Mouse (Mus musculus): ENCODE measurements around the gene Gpha2. TPM values are rescaled to one million over a fixed set of nuclear protein-coding genes. Genes with fewer than 3 reads are reported as not detected.
A peak's percentile ranks its signal among the peaks of the same experiment; 100 is the strongest.

Gene Gpha2
- polyA plus RNA-seq, 1 experiment: 0.74 TPM

DNA sequence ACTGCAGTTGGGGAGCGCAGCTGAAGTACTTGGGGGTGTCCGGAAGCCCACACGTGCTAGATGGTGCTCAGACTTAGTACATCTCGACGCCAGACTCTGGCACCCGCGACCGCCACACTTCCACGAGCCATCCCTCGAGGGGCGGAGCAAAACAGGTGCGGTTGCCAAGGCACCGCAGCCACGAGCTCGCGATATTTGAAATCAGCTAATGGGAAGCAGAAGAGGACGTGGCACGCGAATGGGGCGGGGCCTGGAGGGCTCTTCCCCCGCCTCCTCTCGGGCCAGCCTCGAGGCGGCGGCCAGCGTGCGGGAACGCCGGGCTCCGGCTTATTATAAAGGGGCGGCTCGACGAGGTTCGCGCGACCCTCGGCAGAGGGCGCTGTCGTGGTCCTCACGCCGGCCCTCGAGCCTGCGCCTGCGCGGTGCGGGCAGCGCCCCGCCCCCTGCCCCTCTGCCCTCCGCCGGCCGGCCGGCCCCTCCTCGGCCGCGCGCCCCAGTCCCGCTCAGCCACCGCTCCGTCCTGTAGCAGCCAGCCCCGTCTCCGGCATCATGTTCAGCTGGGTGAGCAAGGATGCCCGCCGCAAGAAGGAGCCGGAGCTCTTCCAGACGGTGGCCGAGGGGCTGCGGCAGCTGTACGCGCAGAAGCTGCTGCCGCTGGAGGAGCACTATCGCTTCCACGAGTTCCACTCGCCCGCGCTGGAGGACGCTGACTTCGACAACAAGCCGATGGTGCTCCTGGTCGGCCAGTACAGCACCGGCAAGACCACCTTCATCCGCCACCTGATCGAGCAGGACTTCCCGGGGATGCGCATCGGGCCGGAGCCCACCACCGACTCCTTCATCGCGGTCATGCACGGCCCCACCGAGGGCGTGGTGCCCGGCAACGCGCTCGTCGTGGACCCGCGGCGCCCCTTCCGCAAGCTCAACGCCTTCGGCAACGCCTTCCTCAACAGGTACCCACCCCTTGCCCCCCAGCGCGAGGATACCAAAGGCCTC is 50.5 kb downstream of the Gpha2 start, which contains the start of gene Ehd1:
Gene Ehd1 (plus strand): TSS at position 300 of the 996 bp plus-strand sequence.
- H3K4me3 ChIP-seq (ENCODE audit: low read depth, low read length): peak within 1 kb of the TSS; percentile 91
- WGBS: under 1% methylated on average over 105 of the region's 106 CpGs
- H3K4me1 ChIP-seq (ENCODE audit: control insufficient read depth, insufficient read depth, insufficient read length, low read length): peaks cover 40% of the 10 kb centered on the region
- no peaks in the 10 kb centered on the region for H3K27me3 ChIP-seq (ENCODE audit: control insufficient read depth, insufficient read depth, low read length)
- peak within 1 kb of the TSS; percentile 88 for H3K27ac ChIP-seq (ENCODE audit: insufficient read depth, low read depth, low read length)
- TF ChIP-seq CTCF (IDR thresholded peaks at IDR 0.05; ENCODE audit: extremely low read depth, insufficient read length, insufficient replicate concordance, low read depth, low read length): peak; percentile 72
- peak; percentile 66; the same call in 1 of the 2 replicates for TF ChIP-seq POLR2A (IDR thresholded peaks at IDR 0.05; ENCODE audit: low read depth, low read length)
- H3K36me3 ChIP-seq (ENCODE audit: control insufficient read depth, insufficient read depth, low read length): peaks cover 24% of the 10 kb centered on the region

Other genes with a start within 250 kb of the Gpha2 start
- 0.08 TPM in 1 of 2 replicates, not detected in the other for gene Slc22a20, start 240.2 kb upstream of the Gpha2 start, polyA plus RNA-seq (2012; rRNA removed)
- gene Capn1, start 210.5 kb upstream of the Gpha2 start, polyA plus RNA-seq (2012; rRNA removed): 30.9 and 129 TPM in 2 replicates
- gene Syvn1, start 179.8 kb upstream of the Gpha2 start, polyA plus RNA-seq (2012; rRNA removed): 70.9 and 103 TPM in 2 replicates
- 7.6 and 14.8 TPM in 2 replicates for gene Mrpl49, start 168.6 kb upstream of the Gpha2 start, polyA plus RNA-seq (2012; rRNA removed)
- 1,660 and 2,469 TPM in 2 replicates for gene Fau, start 168.5 kb upstream of the Gpha2 start, polyA plus RNA-seq (2012; rRNA removed)
- 56.8 and 78.1 TPM in 2 replicates for gene Znhit2, start 165.2 kb upstream of the Gpha2 start, polyA plus RNA-seq (2012; rRNA removed)
- gene Tm7sf2, start 158.0 kb upstream of the Gpha2 start, polyA plus RNA-seq (2012; rRNA removed): 30.6 and 49.4 TPM in 2 replicates
- gene Vps51, start 149.1 kb upstream of the Gpha2 start, polyA plus RNA-seq (2012; rRNA removed): 46.5 and 84.2 TPM in 2 replicates
- not detected in 2 replicates for gene Tmem262, start 146.3 kb upstream of the Gpha2 start, polyA plus RNA-seq (2012; rRNA removed)
- gene Gm28374, start 144.1 kb upstream of the Gpha2 start, polyA plus RNA-seq (2012; rRNA removed): not detected in 2 replicates
- 62.1 and 119 TPM in 2 replicates for gene Zfpl1, start 141.4 kb upstream of the Gpha2 start, polyA plus RNA-seq (2012; rRNA removed)
- 1.6 and 2.6 TPM in 2 replicates for gene Cdca5, start 141.4 kb upstream of the Gpha2 start, polyA plus RNA-seq (2012; rRNA removed)
- gene AC131692.1, start 132.0 kb upstream of the Gpha2 start, polyA plus RNA-seq (2012; rRNA removed): not detected in 2 replicates
- gene Naaladl1, start 120.6 kb upstream of the Gpha2 start, polyA plus RNA-seq (2012; rRNA removed): 46.7 and 1,874 TPM in 2 replicates
- 35.7 and 46.4 TPM in 2 replicates for gene Sac3d1, start 107.7 kb upstream of the Gpha2 start, polyA plus RNA-seq (2012; rRNA removed)
- gene Snx15, start 98.1 kb upstream of the Gpha2 start, polyA plus RNA-seq (2012; rRNA removed): 19.8 and 41.8 TPM in 2 replicates
- 67.6 and 146 TPM in 2 replicates for gene Batf2, start 85.4 kb upstream of the Gpha2 start, polyA plus RNA-seq (2012; rRNA removed)
- 62.7 and 98.9 TPM in 2 replicates for gene Arl2, start 84.8 kb upstream of the Gpha2 start, polyA plus RNA-seq (2012; rRNA removed)
- 0.17 and 1.7 TPM in 2 replicates for gene Majin, start 42.0 kb upstream of the Gpha2 start, polyA plus RNA-seq (2012; rRNA removed)
- 64.2 and 112 TPM in 2 replicates for gene Ppp2r5b, start 9.5 kb downstream of the Gpha2 start, polyA plus RNA-seq (2012; rRNA removed)
- gene Atg2a, start 15.3 kb downstream of the Gpha2 start, polyA plus RNA-seq (2012; rRNA removed): 37.0 and 68.8 TPM in 2 replicates
- gene Ehd1, start 50.3 kb downstream of the Gpha2 start, polyA plus RNA-seq (2012; rRNA removed): 315 and 714 TPM in 2 replicates
- 26.0 and 53.2 TPM in 2 replicates for gene Cdc42bpg, start 80.1 kb downstream of the Gpha2 start, polyA plus RNA-seq (2012; rRNA removed)
- 23.6 and 38.5 TPM in 2 replicates for gene Men1, start 108.6 kb downstream of the Gpha2 start, polyA plus RNA-seq (2012; rRNA removed)
- 41.0 and 77.3 TPM in 2 replicates for gene Map4k2, start 114.8 kb downstream of the Gpha2 start, polyA plus RNA-seq (2012; rRNA removed)
- gene Sf1, start 137.3 kb downstream of the Gpha2 start, polyA plus RNA-seq (2012; rRNA removed): 99.0 and 171 TPM in 2 replicates
- 3.2 and 5.0 TPM in 2 replicates for gene Pygm, start 158.0 kb downstream of the Gpha2 start, polyA plus RNA-seq (2012; rRNA removed)
- 38.3 and 40.9 TPM in 2 replicates for gene Rasgrp2, start 173.0 kb downstream of the Gpha2 start, polyA plus RNA-seq (2012; rRNA removed)
- gene Nrxn2, start 192.4 kb downstream of the Gpha2 start, polyA plus RNA-seq (2012; rRNA removed): 2.0 and 2.9 TPM in 2 replicates

Data from small intestine, adult 2 months (tissue).